Mouse (Mus musculus): ENCODE results near the gene Rab6b.
"Not testable (repeated sequence)": the region's sequence is repeated elsewhere in the genome, so short reads cannot be mapped to it uniquely, and the experiment has no call there.

The Rab6b gene

GRCm38 (mm10) chr9:103146257-103146656 is 34.7 kb downstream of the Rab6b start:
- no peak for DNase-seq

GRCm38 (mm10) chr9:103146703-103147102 is 35.1 kb downstream of the Rab6b start:
- no peak for DNase-seq

GRCm38 (mm10) chr9:103147103-103147502 is 35.5 kb downstream of the Rab6b start:
- no peak for DNase-seq

GRCm38 (mm10) chr9:103149074-103149799 is 37.6 kb downstream of the Rab6b start:
- DNase-seq = no peak

GRCm38 (mm10) chr9:103153286-103153685 is 41.7 kb downstream of the Rab6b start:
- DNase-seq = no peak

GRCm38 (mm10) chr9:103154568-103154967 is 43.0 kb downstream of the Rab6b start:
- DNase-seq = no peak

- DNase-seq = not testable (repeated sequence)
Observed at GRCm38 (mm10) chr9:103155158-103155557, 43.6 kb downstream of the Rab6b start.

GRCm38 (mm10) chr9:103163806-103164205 is 52.2 kb downstream of the Rab6b start:
- DNase-seq = no peak

- no peak for DNase-seq
Observed at GRCm38 (mm10) chr9:103168046-103168445, 56.5 kb downstream of the Rab6b start.

- DNase-seq = no peak
Observed at GRCm38 (mm10) chr9:103168771-103169170, 57.2 kb downstream of the Rab6b start.

GRCm38 (mm10) chr9:103174771-103175519 is 63.4 kb downstream of the Rab6b start:
- DNase-seq = no peak

- no peak for DNase-seq
Observed at GRCm38 (mm10) chr9:103175692-103176091, 64.1 kb downstream of the Rab6b start.

GRCm38 (mm10) chr9:103180303-103180702 is 68.7 kb downstream of the Rab6b start:
- DNase-seq = peak; percentile 44

- no peak for DNase-seq
Observed at GRCm38 (mm10) chr9:103180807-103181565, 69.4 kb downstream of the Rab6b start.

GRCm38 (mm10) chr9:103181886-103182285 is 70.3 kb downstream of the Rab6b start:
- no peak for DNase-seq

GRCm38 (mm10) chr9:103184855-103185254 is 73.3 kb downstream of the Rab6b start:
- no peak for DNase-seq

GRCm38 (mm10) chr9:103185946-103186345 is 74.4 kb downstream of the Rab6b start:
- DNase-seq = peak; percentile 38

GRCm38 (mm10) chr9:103186747-103187146 is 75.2 kb downstream of the Rab6b start:
- peak; percentile 73 for DNase-seq

- no peak for DNase-seq
Observed at GRCm38 (mm10) chr9:103188416-103188815, 76.8 kb downstream of the Rab6b start.

GRCm38 (mm10) chr9:103201561-103202260 is 90.1 kb downstream of the Rab6b start, which contains the start of gene Srprb:
Gene Srprb, minus strand, starts transcription at chr9:103202137.
- DNase-seq = peak; percentile 90

- DNase-seq = no peak
Observed at GRCm38 (mm10) chr9:103205786-103206185, 94.2 kb downstream of the Rab6b start.

GRCm38 (mm10) chr9:103207846-103208245 is 96.3 kb downstream of the Rab6b start:
- peak; percentile 62 for DNase-seq
